Mouse (Mus musculus): ENCODE results near the gene Cep97. TPM values are rescaled to one million over a fixed set of nuclear protein-coding genes. Genes with fewer than 3 reads are reported as not detected.
A peak's percentile ranks its signal among the peaks of the same experiment; 100 is the strongest.

The Cep97 gene
- polyA plus RNA-seq, 1 experiment from 2014 or later: 10.4 TPM

- 89% methylated on average over 6 of the region's 6 CpGs for WGBS
- H3K4me3 ChIP-seq: no peak overlapping the region
- H3K9ac ChIP-seq: no peak overlapping the region
- no peak for ATAC-seq (ENCODE audit: insufficient number of reproducible peaks, insufficient read depth, low FRiP score, low TSS enrichment, low read depth)
- H3K27ac ChIP-seq: no peak overlapping the region
- no peak overlapping the region for H3K4me2 ChIP-seq
- H3K36me3 ChIP-seq: no peaks in the 10 kb centered on the region
- no peaks in the 10 kb centered on the region for H3K27me3 ChIP-seq
- no peaks in the 10 kb centered on the region for H3K4me1 ChIP-seq
- no peaks in the 10 kb centered on the region for H3K9me3 ChIP-seq
Observed at GRCm38 (mm10) chr16:55939703-55940102, 5.0 kb upstream of the Cep97 start.

GRCm38 (mm10) chr16:55938761-55939160 lies 4.1 kb upstream of the Cep97 start:
- ATAC-seq (ENCODE audit: insufficient number of reproducible peaks, insufficient read depth, low FRiP score, low TSS enrichment, low read depth): no peak
- Histone ChIP-seq H3K36me3 (no peaks in the 10 kb centered on the region), H3K4me3 (no peak overlapping the region), H3K9me3 (no peaks in the 10 kb centered on the region), H3K4me2 (no peak overlapping the region), H3K27me3 (no peaks in the 10 kb centered on the region), H3K9ac (no peak overlapping the region), H3K27ac (no peak overlapping the region), H3K4me1 (no peaks in the 10 kb centered on the region)
- WGBS: 80% methylated on average over 4 of the region's 4 CpGs

- H3K4me2 ChIP-seq: peak overlapping the region; percentile 70
- under 1% methylated on average over 32 of the region's 32 CpGs for WGBS
- peak overlapping the region; percentile 78 for H3K4me3 ChIP-seq
- peaks cover 4% of the 10 kb centered on the region; the same call in 1 of the 2 replicates for H3K36me3 ChIP-seq
- H3K27me3 ChIP-seq: no peaks in the 10 kb centered on the region
- ATAC-seq (ENCODE audit: insufficient number of reproducible peaks, insufficient read depth, low FRiP score, low TSS enrichment, low read depth): peak; percentile 29; the same call in 1 of the 2 replicates
- peak overlapping the region; percentile 77 for H3K9ac ChIP-seq
- H3K27ac ChIP-seq: peak overlapping the region; percentile 51
- H3K4me1 ChIP-seq: 0 out of 2 replicates have a peak, but pooled peaks cover 3% of the 10 kb centered on the region
- H3K9me3 ChIP-seq: no peaks in the 10 kb centered on the region
Observed at GRCm38 (mm10) chr16:55933681-55934343, 843 bp downstream of the Cep97 start.

GRCm38 (mm10) chr16:55924010-55924409 lies 10.6 kb downstream of the Cep97 start:
- no peak overlapping the region for H3K4me2 ChIP-seq
- peaks cover 69% of the 10 kb centered on the region for H3K36me3 ChIP-seq
- H3K9ac ChIP-seq: no peak overlapping the region
- H3K9me3 ChIP-seq: no peaks in the 10 kb centered on the region
- H3K4me1 ChIP-seq: no peaks in the 10 kb centered on the region
- WGBS: 98% methylated on average over 4 of the region's 4 CpGs
- no peak overlapping the region for H3K27ac ChIP-seq
- H3K27me3 ChIP-seq: no peaks in the 10 kb centered on the region
- ATAC-seq (ENCODE audit: insufficient number of reproducible peaks, insufficient read depth, low FRiP score, low TSS enrichment, low read depth): no peak
- H3K4me3 ChIP-seq: no peak overlapping the region

GRCm38 (mm10) chr16:55922079-55922478 lies 12.6 kb downstream of the Cep97 start:
- Histone ChIP-seq H3K36me3 (peaks cover 75% of the 10 kb centered on the region), H3K27me3 (no peaks in the 10 kb centered on the region), H3K9me3 (no peaks in the 10 kb centered on the region), H3K27ac (no peak overlapping the region), H3K4me1 (no peaks in the 10 kb centered on the region), H3K4me2 (no peak overlapping the region), H3K9ac (no peak overlapping the region), H3K4me3 (no peak overlapping the region)
- WGBS: 90% methylated on average over 10 of the region's 10 CpGs
- no peak for ATAC-seq (ENCODE audit: insufficient number of reproducible peaks, insufficient read depth, low FRiP score, low TSS enrichment, low read depth)

GRCm38 (mm10) chr16:55914716-55915115 lies 19.9 kb downstream of the Cep97 start:
- no peaks in the 10 kb centered on the region for H3K27me3 ChIP-seq
- no peak for ATAC-seq (ENCODE audit: insufficient number of reproducible peaks, insufficient read depth, low FRiP score, low TSS enrichment, low read depth)
- H3K4me1 ChIP-seq: no peaks in the 10 kb centered on the region
- H3K4me2 ChIP-seq: no peak overlapping the region
- no peaks in the 10 kb centered on the region for H3K9me3 ChIP-seq
- WGBS: 98% methylated on average over 7 of the region's 7 CpGs
- H3K4me3 ChIP-seq: no peak overlapping the region
- no peak overlapping the region for H3K27ac ChIP-seq
- H3K36me3 ChIP-seq: peaks cover 80% of the 10 kb centered on the region
- no peak overlapping the region for H3K9ac ChIP-seq

GRCm38 (mm10) chr16:55910208-55910793 lies 24.4 kb downstream of the Cep97 start:
- no peak overlapping the region for H3K9ac ChIP-seq
- no peak overlapping the region for H3K4me2 ChIP-seq
- H3K27ac ChIP-seq: no peak overlapping the region
- WGBS: 89% methylated on average over 10 of the region's 10 CpGs
- no peaks in the 10 kb centered on the region for H3K4me1 ChIP-seq
- no peaks in the 10 kb centered on the region for H3K27me3 ChIP-seq
- no peak for ATAC-seq (ENCODE audit: insufficient number of reproducible peaks, insufficient read depth, low FRiP score, low TSS enrichment, low read depth)
- no peak overlapping the region for H3K4me3 ChIP-seq
- no peaks in the 10 kb centered on the region for H3K9me3 ChIP-seq
- H3K36me3 ChIP-seq: peaks cover 69% of the 10 kb centered on the region

GRCm38 (mm10) chr16:55906928-55907679 lies 27.6 kb downstream of the Cep97 start:
- Histone ChIP-seq H3K27me3 (no peaks in the 10 kb centered on the region), H3K27ac (no peak overlapping the region), H3K4me3 (no peak overlapping the region), H3K36me3 (peaks cover 56% of the 10 kb centered on the region), H3K9ac (no peak overlapping the region), H3K9me3 (no peaks in the 10 kb centered on the region), H3K4me2 (no peak overlapping the region), H3K4me1 (no peaks in the 10 kb centered on the region)
- 90% methylated on average over 5 of the region's 5 CpGs for WGBS
- no peak for ATAC-seq (ENCODE audit: insufficient number of reproducible peaks, insufficient read depth, low FRiP score, low TSS enrichment, low read depth)

- no peak for ATAC-seq (ENCODE audit: insufficient number of reproducible peaks, insufficient read depth, low FRiP score, low TSS enrichment, low read depth)
- H3K36me3 ChIP-seq: peaks cover 45% of the 10 kb centered on the region
Observed at GRCm38 (mm10) chr16:55905370-55905769, 29.3 kb downstream of the Cep97 start.

GRCm38 (mm10) chr16:55901839-55902756 lies 32.6 kb downstream of the Cep97 start:
- WGBS: 90% methylated on average over 14 of the region's 14 CpGs
- ATAC-seq (ENCODE audit: insufficient number of reproducible peaks, insufficient read depth, low FRiP score, low TSS enrichment, low read depth): no peak

More at GRCm38 (mm10) chr16:55905370-55905769, 29.3 kb downstream of the Cep97 start:
- H3K4me1 ChIP-seq: no peaks in the 10 kb centered on the region
- no peak overlapping the region for H3K9ac ChIP-seq
- no peaks in the 10 kb centered on the region for H3K9me3 ChIP-seq
- H3K4me3 ChIP-seq: no peak overlapping the region
- no peaks in the 10 kb centered on the region for H3K27me3 ChIP-seq
- no peak overlapping the region for H3K4me2 ChIP-seq
- no peak overlapping the region for H3K27ac ChIP-seq
- WGBS: 89% methylated on average over 25 of the region's 25 CpGs

GRCm38 (mm10) chr16:55898385-55899002 lies 36.2 kb downstream of the Cep97 start:
- H3K4me3 ChIP-seq: no peak overlapping the region
- no peak overlapping the region for H3K27ac ChIP-seq
- WGBS: 90% methylated on average over 9 of the region's 9 CpGs
- H3K9ac ChIP-seq: no peak overlapping the region
- no peak for ATAC-seq (ENCODE audit: insufficient number of reproducible peaks, insufficient read depth, low FRiP score, low TSS enrichment, low read depth)
- H3K36me3 ChIP-seq: peaks cover 7% of the 10 kb centered on the region
- H3K4me2 ChIP-seq: no peak overlapping the region
- H3K27me3 ChIP-seq: no peaks in the 10 kb centered on the region
- peaks cover 11% of the 10 kb centered on the region for H3K4me1 ChIP-seq
- H3K9me3 ChIP-seq: no peaks in the 10 kb centered on the region

More at GRCm38 (mm10) chr16:55901839-55902756, 32.6 kb downstream of the Cep97 start:
- H3K4me3 ChIP-seq: no peak overlapping the region
- H3K4me2 ChIP-seq: no peak overlapping the region
- H3K27me3 ChIP-seq: no peaks in the 10 kb centered on the region
- no peaks in the 10 kb centered on the region for H3K9me3 ChIP-seq
- no peak overlapping the region for H3K9ac ChIP-seq
- no peak overlapping the region for H3K27ac ChIP-seq
- H3K4me1 ChIP-seq: no peaks in the 10 kb centered on the region
- peaks cover 36% of the 10 kb centered on the region for H3K36me3 ChIP-seq
